Mouse (Mus musculus): ENCODE results near the gene Prl2c3. TPM values are rescaled to one million over a fixed set of nuclear protein-coding genes. Genes with fewer than 3 reads are reported as not detected.

The Prl2c3 gene
- not detected for polyA plus RNA-seq (2014; fragmentation: Illumina TruSeq; extraction: RNeasy Lipid Tissue Mini Kit (QIAGEN cat#74804); ENCODE audit: low read depth, low replicate concordance)

GRCm38 (mm10) chr13:12799979-12800378 is at the start of gene Prl2c3:
Prl2c3 (minus strand) TSS chr13:12800079.

Other genes with a start within 250 kb of the Prl2c3 start
- gene Ero1lb, start 234.2 kb downstream of the Prl2c3 start, polyA plus RNA-seq (2014; fragmentation: Illumina TruSeq; extraction: RNeasy Lipid Tissue Mini Kit (QIAGEN cat#74804); ENCODE audit: low read depth, low replicate concordance), result 59.7 TPM
- gene Prl2c2, start 205.3 kb upstream of the Prl2c3 start, polyA plus RNA-seq (2014; fragmentation: Illumina TruSeq; extraction: RNeasy Lipid Tissue Mini Kit (QIAGEN cat#74804); ENCODE audit: low read depth, low replicate concordance), result not detected

Data from liver, adult 10 weeks (tissue).